Mouse (Mus musculus) heart, adult 8-10 months (tissue): ENCODE results near the gene Serpinf2. TPM values are rescaled to one million over a fixed set of nuclear protein-coding genes. Genes with fewer than 3 reads are reported as not detected.

ENCODE experiments used
- DNase-seq: peaks from one replicate; pipeline ENCODE4 v3.0.0; 2022; ENCODE audit warnings: low spot score
- total RNA-seq, 4 experiments: library from RNA; stranded (reverse); gene quantifications; 2 replicates each; pipeline ENCODE4 v1.2.4; 2022

The Serpinf2 gene
- not detected for total RNA-seq

GRCm38 (mm10) chr11:75439363-75439762 is at the start of gene Serpinf2:
TSS of gene Serpinf2 (minus strand) at chr11:75439591.
- no peak for DNase-seq

- DNase-seq, result no peak
These were observed 48.1 kb upstream of the Serpinf2 start for GRCm38 (mm10) chr11:75487496-75487895.

- DNase-seq, result peak; percentile 99
These were observed 47.4 kb upstream of the Serpinf2 start, which contains the start of gene Prpf8 for GRCm38 (mm10) chr11:75486601-75487285. TSS of gene Prpf8 (plus strand) at chr11:75486816.

- DNase-seq, result no peak
These were observed 46.8 kb upstream of the Serpinf2 start for GRCm38 (mm10) chr11:75486192-75486591.

- no peak for DNase-seq
These were observed 34.0 kb upstream of the Serpinf2 start for GRCm38 (mm10) chr11:75473376-75473775.

- no peak for DNase-seq
These were observed 33.2 kb upstream of the Serpinf2 start for GRCm38 (mm10) chr11:75472469-75473081.

- no peak for DNase-seq
These were observed 31.3 kb upstream of the Serpinf2 start for GRCm38 (mm10) chr11:75470675-75471074.

- no peak for DNase-seq
These were observed 29.9 kb upstream of the Serpinf2 start for GRCm38 (mm10) chr11:75469261-75469660.

GRCm38 (mm10) chr11:75468410-75468809 is 29.0 kb upstream of the Serpinf2 start:
- DNase-seq, result no peak

- peak; percentile 76 for DNase-seq
These were observed 28.3 kb upstream of the Serpinf2 start for GRCm38 (mm10) chr11:75467512-75468215.

- no peak for DNase-seq
These were observed 27.5 kb upstream of the Serpinf2 start for GRCm38 (mm10) chr11:75466731-75467505.

GRCm38 (mm10) chr11:75465051-75465450 is 25.7 kb upstream of the Serpinf2 start:
- DNase-seq, result no peak

GRCm38 (mm10) chr11:75464417-75464816 is 25.0 kb upstream of the Serpinf2 start:
- DNase-seq, result no peak

- DNase-seq, result no peak
These were observed 24.2 kb upstream of the Serpinf2 start for GRCm38 (mm10) chr11:75463624-75464023.

- DNase-seq, result peak; percentile 90
These were observed 23.5 kb upstream of the Serpinf2 start for GRCm38 (mm10) chr11:75462865-75463336.

- DNase-seq, result peak; percentile 89
These were observed 22.9 kb upstream of the Serpinf2 start for GRCm38 (mm10) chr11:75462253-75462783.

- no peak for DNase-seq
These were observed 22.4 kb upstream of the Serpinf2 start for GRCm38 (mm10) chr11:75461743-75462252.

- peak; percentile 100 for DNase-seq
These were observed 21.7 kb upstream of the Serpinf2 start, which contains the start of gene Tlcd2 for GRCm38 (mm10) chr11:75460844-75461742. TSS of gene Tlcd2 (plus strand) at chr11:75461715.

- peak; percentile 95 for DNase-seq
These were observed 20.9 kb upstream of the Serpinf2 start for GRCm38 (mm10) chr11:75460103-75460843.
